Mouse (Mus musculus) liver, embryonic 14.5 days (tissue): Measurements from ENCODE around the gene Dhx58.

Source experiments
- CTCF ChIP-seq: IDR thresholded peaks from 2 replicates; pipeline ENCODE4 v1.5.1; 2016; ENCODE audit warnings: antibody characterized with exemption, low read depth, control low read depth
- EP300 ChIP-seq: IDR thresholded peaks from 2 replicates; pipeline ENCODE4 v1.6.1; 2016; ENCODE audit warnings: antibody characterized with exemption, low read depth

DNA sequence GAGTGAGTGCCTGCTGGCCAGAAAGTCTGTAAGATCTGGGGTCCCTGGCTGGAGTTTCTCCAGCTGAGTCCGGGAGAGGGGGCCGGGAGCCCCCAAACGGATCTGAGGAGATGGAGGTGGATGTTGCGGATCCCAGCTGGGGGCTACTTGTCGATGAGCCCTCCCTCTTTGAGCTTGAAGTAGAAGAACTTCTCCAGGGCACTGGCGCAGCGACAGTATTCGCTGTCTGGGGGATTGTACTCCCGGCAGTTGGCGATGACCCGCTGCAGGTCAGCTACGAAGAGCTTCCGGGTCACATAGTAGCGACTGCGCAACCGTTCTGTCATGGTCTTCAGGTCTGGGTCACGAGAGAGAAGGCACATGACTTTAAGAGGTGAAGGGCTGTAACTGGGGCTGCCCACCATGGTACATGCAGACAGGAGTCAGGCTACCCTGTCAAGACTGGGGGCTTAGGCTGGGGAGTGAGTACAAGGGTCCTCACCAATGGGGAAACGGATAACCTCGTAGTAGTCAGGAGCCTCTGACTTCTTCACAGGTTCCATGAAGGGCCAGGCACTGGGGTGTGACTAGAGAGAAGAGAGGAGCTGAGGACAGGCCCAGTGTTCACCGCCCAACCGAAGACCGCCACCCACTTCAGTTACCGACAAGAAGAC is 1.1 kb upstream of the Dhx58 start:
- TF ChIP-seq CTCF (no peak), EP300 (no peak)
